Mouse (Mus musculus) adrenal gland, postnatal 25 days (tissue): ENCODE data around the gene Prkcz. TPM values are rescaled to one million over a fixed set of nuclear protein-coding genes. Genes with fewer than 3 reads are reported as not detected.

Experiments used
- DNase-seq: peaks from one replicate; pipeline ENCODE4 v3.0.0; 2021; ENCODE audit warnings: mixed read lengths
- total RNA-seq: library from RNA; stranded (reverse); gene quantifications from 2 replicates; pipeline ENCODE4 v1.2.3, GENCODE M21; 2021

Gene Prkcz
- total RNA-seq, 1 experiment from 2014 or later, result 6.3 TPM

DNA sequence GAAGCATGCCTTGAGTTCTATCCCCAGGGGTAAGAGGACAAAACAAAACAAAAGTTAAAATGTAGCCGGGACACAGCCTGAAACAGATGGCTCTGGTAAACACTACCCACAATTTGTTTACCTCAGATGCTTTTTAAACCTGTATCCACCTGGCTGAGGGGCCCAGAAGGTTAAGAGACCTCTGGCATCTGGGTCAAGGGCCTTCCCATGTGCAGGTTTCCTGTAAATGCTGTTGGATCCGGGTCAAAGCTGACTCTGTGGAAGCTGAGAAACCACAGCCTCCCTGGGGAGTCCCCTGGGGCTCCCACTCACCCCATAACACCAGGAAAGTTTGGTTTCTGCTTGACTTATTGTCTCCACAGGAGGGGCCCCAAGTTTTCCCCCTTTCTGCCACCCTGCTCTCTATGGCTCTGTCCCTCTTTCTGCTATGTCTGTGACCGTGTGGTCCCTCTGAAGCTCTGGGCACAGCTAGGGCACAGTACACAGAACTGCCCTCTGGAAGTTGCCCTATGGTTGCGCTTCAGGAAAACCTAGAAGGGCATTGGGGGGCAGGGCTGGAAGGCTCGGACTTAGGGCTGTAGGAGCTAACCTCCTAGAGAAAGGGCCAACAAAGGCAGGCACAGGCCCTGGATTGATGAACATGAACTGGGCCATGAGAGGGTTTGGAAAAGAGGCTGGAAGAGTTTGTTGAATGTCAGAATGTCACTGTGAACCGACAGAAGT lies 115.2 kb downstream of the Prkcz start:
- no peak for DNase-seq

DNA sequence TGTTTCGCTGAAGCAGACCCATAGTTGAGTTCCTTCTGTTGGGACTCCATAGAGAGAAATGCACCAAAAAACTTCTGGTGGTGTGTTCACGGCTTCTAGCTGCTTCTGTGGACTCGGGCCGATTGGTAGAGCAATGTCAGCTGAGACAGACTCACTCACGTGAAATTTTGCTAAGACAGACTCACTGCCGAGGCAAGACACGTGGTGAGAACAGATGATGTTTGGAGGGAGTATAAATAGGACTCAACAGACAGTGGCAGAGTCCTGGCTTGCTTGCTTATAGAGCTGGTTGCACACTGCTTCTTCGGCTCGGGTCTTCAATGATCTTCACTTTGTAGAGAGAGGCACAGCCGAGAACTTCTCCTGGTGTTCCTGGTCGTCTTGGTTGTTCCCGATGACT lies 117.9 kb downstream of the Prkcz start:
- DNase-seq, result no peak

DNA sequence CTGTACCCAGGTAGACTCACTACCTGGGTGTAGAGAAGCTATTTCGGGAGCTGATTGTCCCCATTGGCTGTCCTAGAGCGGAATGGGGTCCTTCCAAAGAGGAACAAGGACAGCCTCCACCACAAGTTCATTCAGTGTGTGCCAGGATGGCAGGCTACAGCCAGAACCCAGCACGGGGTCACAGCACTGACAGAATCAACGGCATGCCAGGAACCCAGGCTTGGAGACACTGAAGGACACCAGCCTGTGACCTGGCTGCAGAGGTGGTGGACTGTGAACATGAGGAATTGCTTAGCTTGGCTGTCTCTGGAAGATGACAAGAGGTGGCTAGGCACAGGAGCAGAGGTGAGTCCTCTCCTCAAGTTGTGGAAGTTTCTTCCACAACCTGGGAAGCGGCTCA lies 118.9 kb downstream of the Prkcz start:
- no peak for DNase-seq

DNA sequence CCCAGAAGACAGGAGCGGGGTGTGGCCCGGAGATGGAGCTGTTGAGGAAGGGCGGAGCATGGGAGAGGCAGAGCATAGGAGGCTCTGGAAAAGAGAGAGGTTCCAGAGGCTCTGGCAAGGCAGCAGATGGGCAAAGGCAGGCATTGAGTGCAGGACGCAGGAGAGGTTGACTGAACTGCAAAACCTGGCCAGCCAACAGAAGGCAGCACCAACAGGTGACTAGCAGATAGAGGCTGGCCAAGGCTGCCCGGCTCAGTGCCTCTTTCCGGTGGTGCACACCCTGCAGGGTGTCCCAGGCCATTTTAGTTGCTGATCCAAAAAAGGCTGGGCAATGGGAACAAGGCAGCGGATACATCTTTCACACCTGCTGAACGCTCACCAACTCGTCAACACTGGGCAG lies 119.4 kb downstream of the Prkcz start:
- no peak for DNase-seq

DNA sequence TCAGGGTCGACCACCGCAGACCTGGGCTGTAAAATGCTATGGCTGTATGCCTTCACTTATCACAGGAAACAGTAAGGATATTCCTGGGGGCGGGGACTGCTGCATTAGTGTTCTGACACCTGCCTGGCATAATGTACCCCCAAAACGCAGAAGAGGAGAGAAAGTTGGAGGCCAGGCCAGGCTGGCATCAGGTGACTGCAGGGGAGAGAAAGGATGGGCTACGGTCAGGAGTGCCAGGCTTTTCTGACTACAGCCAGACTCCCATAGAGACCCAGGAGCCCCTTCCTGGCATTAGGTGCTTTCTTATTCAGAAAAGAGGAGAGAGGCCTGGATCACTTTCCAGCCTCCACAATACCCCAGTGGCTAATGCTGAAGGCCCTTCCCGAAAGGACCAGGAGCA lies 121.7 kb downstream of the Prkcz start:
- DNase-seq, result no peak

DNA sequence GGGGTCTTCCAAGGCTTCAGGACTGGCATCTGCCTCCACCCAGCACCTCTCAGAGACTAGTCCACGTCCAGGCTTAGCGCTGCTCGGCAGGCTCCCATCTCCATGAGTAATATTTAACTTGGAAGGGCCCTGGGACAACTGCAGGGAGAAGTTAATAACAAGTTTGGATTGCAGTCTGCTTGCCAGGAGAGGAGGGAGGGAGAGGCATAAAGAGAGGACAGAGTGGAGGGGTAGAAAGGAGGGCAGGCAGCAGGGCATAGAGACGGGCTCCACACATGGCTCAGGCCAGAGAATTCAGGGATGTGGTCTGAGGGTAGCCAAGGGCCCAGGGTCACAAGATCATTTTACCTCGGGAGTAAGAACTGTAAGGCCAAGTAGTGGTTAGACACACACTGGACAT lies 122.9 kb downstream of the Prkcz start:
- no peak for DNase-seq

DNA sequence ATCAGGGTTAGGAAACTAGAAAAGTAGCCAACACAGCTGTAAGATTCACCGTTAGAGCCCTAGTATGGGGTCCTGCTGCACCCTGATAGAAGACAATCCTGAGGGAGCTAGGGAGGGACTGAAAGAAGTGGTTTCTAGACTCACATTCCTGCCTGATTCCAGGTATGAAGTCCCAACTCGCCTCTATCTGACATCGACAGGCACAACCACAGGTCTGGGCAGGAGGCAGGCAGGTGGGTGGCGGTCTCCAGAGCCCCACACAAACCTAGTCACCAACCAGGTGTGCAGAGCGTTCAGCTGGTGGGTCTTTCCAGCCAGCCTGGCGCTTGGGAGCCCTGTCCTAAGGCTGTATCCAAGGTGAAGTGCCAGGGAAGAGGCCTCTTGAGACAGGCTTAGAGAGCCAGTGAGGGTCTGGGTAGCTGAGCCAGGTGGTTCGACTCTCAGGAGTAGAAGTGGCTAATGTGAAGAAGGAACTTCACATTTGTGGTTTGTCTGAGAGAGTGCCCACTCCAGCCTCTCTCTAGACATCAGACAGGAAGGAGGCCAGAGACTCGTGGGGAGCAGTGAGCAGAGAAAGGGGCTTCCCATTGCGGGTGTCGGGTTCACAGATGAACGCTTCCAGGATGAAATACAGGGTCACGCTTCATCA lies 124.3 kb downstream of the Prkcz start:
- no peak for DNase-seq

DNA sequence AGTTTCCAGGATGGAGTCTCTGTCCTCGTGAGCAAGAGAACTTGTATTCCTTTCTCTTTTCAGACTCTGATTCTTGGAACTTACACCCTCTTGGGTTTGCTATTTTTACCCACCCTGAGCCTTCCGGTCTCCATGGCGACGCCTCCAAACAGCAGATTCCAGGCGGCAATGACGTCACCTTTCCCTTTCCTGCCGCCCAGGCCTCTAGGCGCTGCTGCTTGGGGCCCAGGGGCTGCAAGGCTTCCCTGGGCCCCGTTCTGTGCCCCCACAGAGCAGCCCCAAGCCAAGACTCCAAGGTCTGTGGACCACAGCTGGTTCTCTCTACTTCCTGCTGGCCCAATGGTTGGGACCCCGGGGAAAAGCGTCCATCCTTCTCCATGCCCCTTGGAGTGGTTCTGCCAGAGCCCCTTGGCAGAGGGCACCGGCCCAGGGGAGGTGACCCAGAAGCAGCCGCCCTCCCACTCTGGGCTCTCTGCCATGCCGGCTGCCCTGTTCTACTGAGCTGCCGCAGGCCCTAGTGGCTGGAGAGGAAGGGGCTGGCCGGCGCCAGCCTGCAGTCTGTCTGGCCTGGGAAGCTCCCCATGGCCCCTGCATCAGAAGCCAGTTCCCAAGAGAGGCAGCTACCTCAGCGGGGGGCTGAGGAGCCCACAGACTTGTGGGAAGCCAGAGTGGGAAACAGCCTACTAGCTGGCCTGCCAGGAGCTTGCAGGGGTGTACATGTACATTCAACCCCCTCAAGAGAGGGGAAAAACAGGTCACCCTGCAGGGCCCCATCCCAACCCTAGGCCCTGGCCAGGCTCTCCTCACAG lies 125.6 kb downstream of the Prkcz start:
- peak; percentile 83 for DNase-seq

DNA sequence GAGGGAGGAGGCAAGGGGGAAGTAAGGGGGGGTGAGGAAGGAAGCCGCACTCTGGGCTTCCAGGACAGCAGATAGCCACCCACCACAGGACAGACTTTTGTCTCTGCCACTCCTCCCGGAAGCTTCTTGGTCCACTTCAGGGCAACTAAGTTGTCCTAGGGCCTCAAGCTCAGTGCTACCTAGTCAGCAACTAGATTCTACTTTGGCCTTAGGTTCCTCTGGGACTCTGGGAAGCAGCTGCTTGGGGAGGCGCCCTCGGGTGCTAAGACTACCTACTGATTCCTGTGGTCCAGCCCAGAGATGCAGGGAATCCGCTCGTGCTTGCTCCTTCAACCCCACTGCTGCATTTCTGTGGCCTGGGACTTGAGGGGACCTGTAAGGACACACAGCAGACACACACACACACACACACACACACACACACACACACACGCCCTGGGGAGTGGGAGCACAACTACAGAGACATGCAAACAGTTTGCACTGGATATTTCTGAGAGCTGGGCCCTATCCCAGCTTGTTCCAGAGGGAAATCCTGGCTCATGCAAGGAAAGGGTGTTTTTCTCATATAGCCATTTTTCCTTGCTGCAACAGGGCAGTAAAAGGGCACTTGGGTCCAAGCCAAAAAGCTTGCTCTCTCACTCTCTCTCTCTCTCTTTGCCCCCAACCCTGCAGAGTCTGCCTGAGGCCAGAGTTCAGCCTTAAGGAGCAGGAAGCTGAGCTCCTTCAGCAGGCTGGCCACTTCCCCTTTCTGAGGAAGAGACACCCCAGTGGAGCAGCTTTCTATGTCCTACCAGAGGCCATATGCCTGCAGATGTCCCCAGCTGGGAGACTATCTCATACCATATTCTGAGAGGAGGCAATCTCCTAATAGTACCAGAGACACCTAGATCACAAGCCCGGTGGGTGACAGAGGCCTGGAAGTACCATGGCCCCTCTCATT lies 126.5 kb downstream of the Prkcz start:
- DNase-seq, result no peak

DNA sequence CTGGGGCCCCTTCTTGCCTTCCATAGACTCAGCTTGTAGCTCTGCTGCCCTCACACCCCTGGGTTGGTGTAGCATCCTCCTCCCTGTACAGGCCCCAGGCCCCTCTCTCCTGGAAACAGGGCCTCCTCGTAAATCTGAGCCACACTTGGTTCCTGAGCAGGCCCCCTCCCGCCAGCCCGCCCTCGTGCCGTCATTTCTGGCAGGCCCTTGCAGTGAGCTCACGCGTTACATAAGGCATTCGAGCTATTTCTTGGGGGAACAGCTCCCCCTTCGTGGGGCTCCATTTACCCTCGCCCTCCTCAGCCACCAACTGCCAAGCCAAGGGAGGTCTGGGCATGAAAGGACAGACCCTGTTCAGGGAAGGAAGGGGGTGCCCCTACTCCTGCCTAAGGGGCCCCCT lies 127.3 kb downstream of the Prkcz start:
- DNase-seq, result peak; percentile 64

DNA sequence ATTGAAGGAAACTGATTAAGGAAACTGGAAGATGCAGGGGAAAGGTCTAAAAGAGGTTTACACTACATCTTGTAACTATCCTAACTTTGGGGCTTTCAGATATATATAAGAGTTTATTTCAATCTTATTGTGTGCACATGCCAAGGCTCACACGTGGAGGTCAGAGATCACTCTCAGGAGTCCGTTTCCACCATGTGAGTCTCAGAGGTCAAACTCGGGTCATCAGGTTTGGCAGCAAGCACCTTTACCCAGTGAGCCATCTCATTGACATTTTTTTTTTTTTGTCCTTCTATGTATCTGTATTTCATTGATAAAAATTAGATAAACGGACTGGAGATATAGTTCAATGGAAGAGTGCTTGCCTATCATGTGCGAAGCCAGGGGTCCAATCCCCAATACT lies 132.7 kb downstream of the Prkcz start:
- no peak for DNase-seq

DNA sequence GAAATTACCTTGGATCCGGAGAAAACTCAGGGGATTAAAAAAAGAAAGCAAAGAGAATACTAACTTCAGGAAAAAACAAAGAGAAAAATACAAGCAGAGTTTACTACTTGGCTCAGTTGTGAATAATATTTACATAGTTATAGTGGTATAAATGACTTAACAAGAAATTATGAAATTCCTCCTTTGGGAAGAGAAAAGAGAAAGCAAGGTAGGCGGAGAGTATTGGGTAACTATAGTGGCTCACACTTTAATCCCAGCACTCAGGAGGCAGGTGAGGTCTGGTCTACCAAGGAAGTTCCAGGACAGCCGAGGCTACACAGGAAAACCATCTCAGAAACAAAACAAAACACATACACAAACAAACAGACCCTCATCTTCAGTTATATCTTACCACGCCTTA lies 133.2 kb downstream of the Prkcz start:
- no peak for DNase-seq

DNA sequence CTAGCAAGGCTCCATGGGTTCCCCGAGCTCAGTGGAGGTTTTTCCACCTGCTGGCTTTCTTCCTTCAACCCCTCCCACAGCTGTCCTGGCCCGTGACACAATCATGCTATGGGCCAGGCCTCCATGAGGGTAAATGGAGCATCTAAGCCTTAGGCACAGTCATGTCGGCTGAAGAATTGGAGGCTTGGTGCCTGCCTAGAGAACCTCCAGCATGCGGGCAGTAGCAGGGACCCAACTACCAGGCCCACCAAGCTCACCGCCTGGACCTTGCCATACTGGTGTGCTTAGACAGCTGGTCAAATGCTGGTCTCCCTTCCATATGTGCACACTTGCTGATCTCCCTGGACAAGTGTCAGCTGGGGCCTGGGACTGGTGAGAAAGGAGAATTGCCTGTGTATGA lies 135.2 kb downstream of the Prkcz start:
- DNase-seq, result no peak

DNA sequence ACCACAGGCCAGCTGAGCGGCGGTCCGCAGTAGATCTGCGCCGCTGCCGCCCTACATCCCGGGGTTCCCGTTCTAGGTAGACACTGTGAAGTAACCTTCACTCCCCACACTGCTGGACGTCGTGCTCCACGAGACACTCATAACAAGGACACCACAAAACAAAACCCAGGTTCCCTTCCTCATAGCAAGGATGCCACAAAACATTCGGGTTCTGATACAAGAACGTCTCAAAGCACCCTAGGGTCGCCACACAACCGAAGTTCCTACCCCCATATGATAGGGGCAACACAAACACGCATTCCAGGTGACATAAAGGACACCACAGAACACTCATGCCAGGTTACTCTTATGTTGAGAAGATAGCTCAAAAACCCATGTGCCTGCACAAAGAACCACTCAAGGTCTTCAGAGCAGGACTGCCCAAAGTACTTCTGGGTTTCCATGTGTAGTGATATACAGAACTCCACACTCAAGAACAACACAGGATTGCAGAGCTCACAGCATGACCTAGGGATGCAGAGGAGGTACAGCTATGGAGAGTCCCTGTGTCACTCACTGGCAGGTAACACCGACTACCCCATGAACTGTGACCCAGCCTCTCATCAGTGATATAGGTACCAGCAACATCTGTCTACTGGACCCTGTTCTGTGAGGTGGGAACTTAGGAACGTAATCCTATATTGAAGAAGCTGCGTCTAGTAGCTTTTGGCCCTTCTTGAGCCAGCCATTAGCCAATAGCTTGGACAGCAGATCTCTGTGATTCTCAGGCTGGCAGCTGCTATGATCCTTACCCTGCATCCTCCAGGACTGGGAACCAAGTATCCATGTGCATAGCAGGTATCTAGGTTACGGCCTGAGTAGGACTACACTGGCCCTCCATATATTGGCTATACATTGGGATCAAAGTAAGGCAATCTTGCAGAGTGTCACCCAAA lies 137.3 kb downstream of the Prkcz start:
- no peak for DNase-seq

DNA sequence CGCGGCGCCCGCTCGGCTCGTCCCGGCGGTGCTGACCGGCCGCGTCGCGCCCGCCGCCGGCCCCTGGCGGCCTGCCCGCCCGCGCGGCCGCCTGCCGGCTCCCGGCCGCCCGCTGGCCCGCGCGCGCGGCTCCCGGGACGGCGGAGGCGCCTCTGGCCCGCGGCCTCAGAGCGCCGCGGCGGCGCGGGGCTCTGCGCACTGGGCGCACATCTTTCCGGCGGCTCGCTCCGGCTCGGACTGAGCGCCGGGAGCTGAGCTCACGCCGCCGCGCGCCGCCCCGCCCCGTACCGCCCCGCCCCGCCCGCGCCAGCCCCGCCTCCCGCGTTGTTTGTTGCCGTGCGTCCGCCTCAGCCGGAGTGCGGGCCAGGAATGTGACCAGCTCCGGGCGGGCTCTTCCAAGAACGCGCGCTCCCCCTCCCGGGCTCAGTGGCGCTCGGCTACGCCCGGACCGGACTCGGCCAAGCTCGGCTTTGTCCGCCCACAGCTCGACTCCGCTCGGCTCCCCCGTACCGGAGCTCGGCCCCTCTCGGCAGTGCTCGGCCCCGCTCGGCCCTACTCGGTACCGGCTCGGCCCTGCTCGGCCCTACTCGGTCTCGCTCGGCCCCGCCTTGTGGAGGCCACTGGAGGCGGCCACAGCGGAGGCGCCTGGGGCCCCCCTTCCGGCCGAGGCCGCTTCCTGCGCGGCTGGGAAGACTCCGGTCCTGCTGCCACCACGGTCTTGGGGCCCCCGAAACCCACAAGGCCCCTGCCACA lies 138.1 kb downstream of the Prkcz start:
- DNase-seq, result peak; percentile 100

DNA sequence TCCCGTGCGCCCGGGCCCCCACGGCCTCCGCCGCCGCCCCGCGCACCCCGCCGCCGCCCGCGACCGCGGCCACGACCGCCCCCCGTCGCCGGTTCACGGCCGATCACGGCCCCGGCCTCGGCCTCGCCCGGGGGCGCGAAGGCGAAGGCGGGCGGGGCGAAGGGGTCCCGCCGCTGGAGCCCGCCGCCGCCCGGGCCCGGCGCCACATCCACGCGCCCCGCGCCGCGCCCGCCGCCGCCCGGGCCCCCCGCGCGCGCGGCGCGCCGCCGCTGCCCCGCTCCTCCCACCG lies 138.7 kb downstream of the Prkcz start, which contains the start of gene Ski:
Gene Ski, minus strand, starts transcription at position 41 of the 289 bp plus-strand sequence.
- DNase-seq, result no peak

DNA sequence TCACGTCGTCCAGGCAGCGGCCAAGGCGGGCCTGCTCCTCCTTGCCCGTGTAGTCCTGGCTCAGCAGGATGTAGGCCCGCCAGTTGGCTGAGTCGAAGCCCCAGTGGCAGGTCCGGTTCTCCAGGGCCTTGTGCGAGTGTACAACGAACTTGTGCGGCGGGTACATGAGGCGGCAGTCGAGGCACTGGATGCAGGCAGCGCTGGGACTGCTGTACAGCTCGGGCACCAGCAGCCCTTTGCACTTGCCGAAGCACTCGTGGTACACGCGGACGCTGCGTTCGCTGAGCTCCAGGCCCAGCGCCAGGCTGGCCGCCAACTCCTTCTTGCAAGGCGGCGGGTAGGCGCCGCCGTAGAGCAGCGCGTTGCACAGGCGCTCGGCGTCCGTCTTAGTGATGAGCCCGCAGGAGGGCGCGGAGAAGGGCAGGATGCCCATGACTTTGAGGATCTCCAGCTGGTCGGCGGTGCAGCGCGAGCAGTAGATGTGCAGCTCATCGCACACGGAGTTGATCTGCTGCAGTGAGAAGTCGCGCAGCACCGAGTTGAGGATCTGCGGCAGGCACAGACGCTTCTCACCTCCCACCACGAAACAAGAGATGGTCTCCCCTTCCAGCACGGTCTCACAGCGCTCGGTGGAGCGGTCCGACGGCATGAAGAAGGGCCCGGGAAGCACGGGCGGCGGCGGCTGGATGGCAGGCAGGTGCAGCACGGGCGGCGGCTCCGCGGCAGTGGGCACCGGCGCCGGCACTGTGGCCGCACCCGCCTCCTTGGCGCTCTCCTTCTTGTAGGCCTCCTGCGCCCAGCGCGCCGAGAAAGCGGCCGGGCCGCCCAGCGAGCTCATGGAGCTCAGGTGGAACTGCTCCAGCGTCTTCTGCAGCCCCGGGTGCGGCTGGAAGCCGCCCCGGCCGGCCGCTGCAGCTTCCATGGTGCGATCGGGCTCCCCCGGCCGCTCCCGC lies 139.3 kb downstream of the Prkcz start:
- peak; percentile 82 for DNase-seq

DNA sequence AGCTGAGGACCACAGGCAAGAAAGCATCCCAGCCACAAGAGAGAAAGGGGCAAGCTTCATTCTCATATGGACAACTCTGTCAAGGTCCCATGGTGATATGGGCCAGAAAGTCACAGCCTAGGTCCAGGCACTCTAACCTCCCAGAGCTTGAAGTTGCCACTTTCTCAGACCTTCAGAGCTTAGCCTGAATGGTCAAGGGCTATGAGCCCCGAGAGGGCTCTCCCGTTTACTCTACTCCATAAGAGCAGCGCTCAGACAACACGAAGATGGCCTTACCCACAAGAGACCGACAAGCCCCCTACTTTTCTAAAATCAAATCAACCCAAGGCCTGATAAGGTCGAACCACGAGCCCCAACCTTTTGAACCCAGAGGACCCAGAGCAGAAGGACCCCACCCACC lies 140.1 kb downstream of the Prkcz start:
- no peak for DNase-seq
